Mouse (Mus musculus) lung, embryonic 14.5 days (tissue): ENCODE data around the gene Fcgr3. TPM values are rescaled to one million over a fixed set of nuclear protein-coding genes. Genes with fewer than 3 reads are reported as not detected.
A peak's percentile ranks its signal among the peaks of the same experiment; 100 is the strongest.
"Not testable (repeated sequence)": the region's sequence is repeated elsewhere in the genome, so short reads cannot be mapped to it uniquely, and the experiment has no call there.

Experiments used
- ATAC-seq: fragments of 200-750 bp; cut with Nextera tagmentation; 2 replicates; pipeline ENCODE4 v1.8.0; 2017; ENCODE audit warnings: mild to moderate bottlenecking, moderate TSS enrichment, moderate library complexity; ENCODE audit not compliant: insufficient read depth
- DNase-seq: peaks from one replicate; pipeline ENCODE4 v3.0.0-alpha.2; 2015
- H3K27ac ChIP-seq: fragments of 300-500 bp; sonication (generic); 2 replicates; pipeline ENCODE4 v1.5.1; 2014; ENCODE audit warnings: low read depth, mild to moderate bottlenecking, moderate library complexity
- H3K27me3 ChIP-seq: fragments of 300-500 bp; sonication (generic); 2 replicates; pipeline ENCODE4 v1.6.1; 2014; ENCODE audit warnings: low read length, control low read depth; ENCODE audit not compliant: insufficient read depth
- H3K36me3 ChIP-seq: fragments of 300-500 bp; sonication (generic); 2 replicates; pipeline ENCODE4 v1.6.1; 2014; ENCODE audit warnings: control low read depth; ENCODE audit not compliant: insufficient read depth
- H3K4me1 ChIP-seq: fragments of 300-500 bp; sonication (generic); 2 replicates; pipeline ENCODE4 v1.6.1; 2014; ENCODE audit warnings: antibody characterized with exemption, control low read depth; ENCODE audit not compliant: insufficient read depth
- H3K4me2 ChIP-seq: fragments of 300-500 bp; sonication (generic); 2 replicates; pipeline ENCODE4 v1.6.1; 2014; ENCODE audit warnings: mild to moderate bottlenecking
- H3K4me3 ChIP-seq: fragments of 300-500 bp; sonication (generic); 2 replicates; pipeline ENCODE4 v1.5.1; 2014; ENCODE audit warnings: low read depth, low read length
- H3K9ac ChIP-seq: fragments of 300-500 bp; sonication (generic); 2 replicates; pipeline ENCODE4 v1.6.1; 2014
- H3K9me3 ChIP-seq: fragments of 300-500 bp; sonication (generic); 2 replicates; pipeline ENCODE4 v1.6.1; 2016; ENCODE audit warnings: low read depth, low read length, control low read depth
- CTCF ChIP-seq: IDR thresholded peaks from 2 replicates; pipeline ENCODE4 v1.5.1; 2016; ENCODE audit warnings: antibody characterized with exemption, low read depth
- WGBS: fragments of 180-500 bp; shearing (Covaris S2); extraction: QIAGEN DNeasy Blood & Tissue Kit; methylation state at CpG from one replicate; pipeline ENCODE4 v1.1.7; 2014; 5-methylcytosine and 5-hydroxymethylcytosine counted together
- polyA plus RNA-seq: library from polyadenylated mRNA; unstranded; fragments of >200 nt; fragmentation: Nextera tagmentation; extraction: Ambion mirVana; gene quantifications from 2 replicates; pipeline ENCODE4 v1.2.1, GENCODE M21; 2014

The Fcgr3 gene
- polyA plus RNA-seq, result 10.8 and 14.3 TPM in 2 replicates

DNA sequence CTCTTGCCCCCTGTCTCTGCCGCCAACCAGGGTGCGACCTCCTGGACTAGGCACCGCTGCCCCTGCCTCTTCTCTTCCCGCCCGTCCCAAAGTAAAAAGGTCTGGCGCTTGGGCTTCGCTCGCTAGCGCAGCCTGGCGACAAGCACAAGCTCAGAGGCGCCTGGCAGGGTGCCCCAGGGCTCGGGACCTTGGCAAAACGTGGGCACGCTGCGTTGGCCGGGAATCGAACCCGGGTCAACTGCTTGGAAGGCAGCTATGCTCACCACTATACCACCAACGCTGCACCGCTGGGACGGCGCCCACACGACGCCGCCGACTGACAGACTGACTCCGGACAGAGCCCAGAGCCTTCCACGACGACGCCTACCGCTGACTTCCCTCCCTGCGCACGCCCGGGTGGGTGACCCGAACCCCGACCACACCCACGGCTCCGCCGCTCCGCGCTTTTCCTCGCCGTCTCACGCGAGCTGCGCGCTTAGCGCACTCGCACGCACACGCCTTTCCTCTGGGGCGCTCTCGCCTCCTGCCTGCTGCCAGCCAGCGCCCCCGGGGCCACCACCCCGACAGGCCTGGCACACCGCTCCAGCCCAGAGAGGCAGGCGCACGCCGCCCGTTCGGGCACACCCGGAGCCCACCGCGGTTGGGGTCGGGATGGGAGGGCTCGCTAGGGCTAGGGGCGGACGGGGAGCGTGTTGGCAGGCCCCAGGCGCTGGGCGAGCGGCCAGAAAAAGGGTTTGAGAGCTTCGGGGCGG, at the start of gene Fcgr3:
Gene Fcgr3 (minus strand): TSS at position 445 of the 752 bp plus-strand sequence.
- 2% methylated on average over 38 of the region's 75 CpGs for WGBS
- ATAC-seq, result peak; percentile 74
- not testable (repeated sequence) for H3K9ac ChIP-seq

DNA sequence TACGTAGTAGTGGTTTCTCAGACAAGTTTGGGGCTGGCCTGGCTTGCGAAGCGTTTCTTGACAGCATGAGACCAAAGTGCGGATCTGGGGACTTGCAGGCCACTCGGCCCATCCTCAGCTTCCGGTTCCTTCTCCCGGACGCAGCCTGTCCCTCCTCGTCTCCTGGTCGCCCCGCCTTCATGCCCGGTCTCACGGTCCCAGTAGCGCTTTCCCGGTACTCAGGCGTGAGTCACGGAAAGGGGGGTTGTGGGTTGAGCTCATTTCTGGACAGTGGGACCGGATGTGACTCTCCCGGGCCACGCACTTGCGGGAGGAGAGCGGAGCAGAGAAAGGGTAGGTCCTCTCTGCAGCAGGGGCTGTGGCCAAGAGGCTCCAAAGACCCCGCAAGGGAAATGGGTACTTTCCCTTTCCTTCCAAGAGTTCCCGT, 49.2 kb upstream of the Fcgr3 start, which contains the start of gene Cfap126:
Gene Cfap126 (plus strand): TSS at position 46 of the 427 bp plus-strand sequence.
- no peaks in the 10 kb centered on the region for H3K36me3 ChIP-seq
- no peaks in the 10 kb centered on the region for H3K9me3 ChIP-seq
- peak; percentile 81 for DNase-seq
- ATAC-seq, result peak; percentile 52
- H3K27ac ChIP-seq, result peak within 1 kb of the TSS; percentile 92
- H3K4me2 ChIP-seq, result peak within 1 kb of the TSS; percentile 69
- WGBS, result 1% methylated on average over 24 of the region's 24 CpGs
- H3K4me1 ChIP-seq, result no peaks in the 10 kb centered on the region; the same call in 1 of the 2 replicates
- peak within 1 kb of the TSS; percentile 64 for H3K9ac ChIP-seq
- TF ChIP-seq CTCF, result no peak
- peak within 1 kb of the TSS; percentile 42 for H3K4me3 ChIP-seq
- H3K27me3 ChIP-seq, result no peaks in the 10 kb centered on the region

More for the DNA sequence above, at the start of gene Fcgr3:
- peak within 1 kb of the TSS; percentile 51 for H3K4me2 ChIP-seq
- H3K27me3 ChIP-seq, result peaks cover 21% of the 10 kb centered on the region
- not testable (repeated sequence) for H3K27ac ChIP-seq, H3K4me1 ChIP-seq, H3K9me3 ChIP-seq, H3K36me3 ChIP-seq
- peak; percentile 63 for TF ChIP-seq CTCF
- peak; percentile 89 for DNase-seq
- H3K4me3 ChIP-seq, result peak within 1 kb of the TSS; percentile 36

DNA sequence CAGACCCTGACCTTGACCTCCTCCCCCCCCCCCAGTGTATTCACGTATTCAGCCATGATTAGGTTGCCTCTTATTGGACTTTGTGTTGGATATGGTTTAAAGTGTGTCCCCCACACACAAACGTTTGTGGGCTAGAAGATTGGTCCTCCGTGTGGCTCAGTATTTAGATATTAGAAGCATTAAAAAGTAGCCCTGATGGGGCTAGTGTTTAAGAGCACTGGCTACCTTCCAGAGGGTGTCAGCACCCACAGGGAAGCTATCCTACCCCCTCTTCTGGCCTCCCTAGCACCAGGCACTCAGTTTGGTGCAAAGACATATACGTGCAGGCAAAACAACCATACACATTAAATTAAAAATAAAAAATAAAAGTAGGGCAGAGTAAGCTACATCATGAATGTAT, 48.3 kb upstream of the Fcgr3 start:
- 66% methylated on average over 4 of the region's 4 CpGs for WGBS
- ATAC-seq (no peak), DNase-seq (no peak)
- H3K4me3 ChIP-seq, result no peak overlapping the region
- no peaks in the 10 kb centered on the region; the same call in 1 of the 2 replicates for H3K4me1 ChIP-seq
- no peaks in the 10 kb centered on the region for H3K27me3 ChIP-seq
- no peak overlapping the region for H3K9ac ChIP-seq
- no peak overlapping the region for H3K27ac ChIP-seq
- TF ChIP-seq CTCF, result no peak
- H3K36me3 ChIP-seq, result no peaks in the 10 kb centered on the region
- H3K9me3 ChIP-seq, result no peaks in the 10 kb centered on the region
- peak overlapping the region; percentile 69 for H3K4me2 ChIP-seq

DNA sequence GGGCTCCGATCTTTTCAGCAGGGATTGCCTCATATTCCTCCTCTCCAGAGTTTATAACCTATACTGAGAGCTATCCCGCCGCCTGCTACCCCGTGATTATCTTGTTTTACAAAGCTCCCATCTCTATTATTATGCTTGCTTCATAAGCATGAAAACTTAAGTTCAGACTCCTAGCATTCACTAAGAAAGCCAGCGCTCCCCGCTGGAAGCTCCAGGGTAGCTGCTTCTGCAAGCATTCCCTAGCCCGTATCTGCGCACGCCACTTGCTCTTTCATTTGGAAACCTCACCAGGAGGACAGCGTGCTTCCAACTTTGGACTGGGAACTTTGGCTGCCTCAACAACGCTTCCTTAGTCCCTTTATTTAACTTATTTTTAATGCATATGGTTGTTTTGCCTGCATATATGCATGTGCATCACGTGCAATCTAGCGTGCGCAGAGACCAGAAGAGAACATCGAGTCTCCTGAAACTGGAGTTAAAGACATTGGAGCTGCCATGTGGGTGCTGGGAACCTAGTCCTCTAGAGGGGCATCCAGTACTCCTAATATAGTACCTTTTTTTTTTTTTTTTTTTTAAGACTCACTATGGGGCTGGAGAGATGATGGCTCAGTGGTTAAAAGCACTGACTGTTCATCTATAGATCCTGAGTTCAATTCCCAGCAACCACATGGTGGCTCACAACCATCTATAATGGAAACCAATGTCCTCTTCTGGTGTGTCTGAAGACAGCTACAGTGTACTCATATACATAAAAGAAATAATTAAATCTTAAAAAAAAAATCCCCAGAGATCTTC, 47.2 kb upstream of the Fcgr3 start:
- DNase-seq (peak; percentile 83), ATAC-seq (no peak; the same call in 1 of the 2 replicates)
- H3K36me3 ChIP-seq, result no peaks in the 10 kb centered on the region
- H3K4me2 ChIP-seq, result peak overlapping the region; percentile 68
- no peaks in the 10 kb centered on the region for H3K27me3 ChIP-seq
- peak overlapping the region; percentile 47 for H3K4me3 ChIP-seq
- WGBS, result 3% methylated on average over 15 of the region's 15 CpGs
- H3K4me1 ChIP-seq, result no peaks in the 10 kb centered on the region; the same call in 1 of the 2 replicates
- H3K9me3 ChIP-seq, result no peaks in the 10 kb centered on the region
- TF ChIP-seq CTCF, result 0 out of 2 replicates have a peak, but pooled peaks have one; percentile 12
- H3K27ac ChIP-seq, result peak overlapping the region; percentile 71
- peak overlapping the region; percentile 46 for H3K9ac ChIP-seq

DNA sequence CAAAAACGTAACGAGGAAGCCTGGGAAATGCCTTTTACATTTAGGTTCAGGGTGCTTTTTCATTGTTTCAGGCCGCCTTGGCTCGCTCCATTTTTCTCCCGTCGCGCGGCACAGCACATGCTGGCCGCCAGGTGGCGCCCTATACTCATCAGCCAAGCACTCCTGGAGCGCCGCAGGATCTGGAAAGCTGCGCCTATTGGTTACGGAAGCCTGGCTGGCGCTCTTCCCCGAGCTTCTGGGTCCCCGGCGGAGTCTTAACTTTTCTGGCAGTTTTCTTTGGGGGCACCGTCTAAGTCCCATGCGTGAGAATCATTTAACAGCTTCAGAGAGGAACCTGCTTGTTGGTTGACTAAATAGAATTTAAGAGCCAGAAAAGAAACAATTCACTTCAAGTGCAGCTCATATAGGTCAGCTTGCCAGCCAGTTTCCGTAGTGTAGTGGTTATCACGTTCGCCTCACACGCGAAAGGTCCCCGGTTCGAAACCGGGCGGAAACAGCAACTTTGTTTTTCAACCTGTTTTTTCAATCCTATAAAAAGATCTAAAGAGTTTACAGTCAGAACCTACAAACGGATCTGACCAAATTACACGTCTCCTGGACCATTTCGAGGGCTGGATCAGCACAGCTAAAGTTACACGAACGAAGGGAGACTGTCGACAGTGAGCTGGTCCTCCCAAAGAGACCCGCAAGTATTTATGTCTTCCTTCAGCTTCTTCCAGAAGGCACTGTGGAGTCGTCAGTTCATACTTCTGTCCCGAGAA, 46.5 kb upstream of the Fcgr3 start:
- ATAC-seq (peak; percentile 90), DNase-seq (peak; percentile 97)
- TF ChIP-seq CTCF, result peak; percentile 96
- H3K36me3 ChIP-seq, result no peaks in the 10 kb centered on the region
- H3K4me3 ChIP-seq, result peak overlapping the region; percentile 47
- H3K27ac ChIP-seq, result peak overlapping the region; percentile 71
- H3K4me1 ChIP-seq, result no peaks in the 10 kb centered on the region; the same call in 1 of the 2 replicates
- H3K9me3 ChIP-seq, result no peaks in the 10 kb centered on the region
- H3K4me2 ChIP-seq, result peak overlapping the region; percentile 68
- H3K27me3 ChIP-seq, result no peaks in the 10 kb centered on the region
- WGBS, result under 1% methylated on average over 38 of the region's 38 CpGs
- peak overlapping the region; percentile 46 for H3K9ac ChIP-seq

DNA sequence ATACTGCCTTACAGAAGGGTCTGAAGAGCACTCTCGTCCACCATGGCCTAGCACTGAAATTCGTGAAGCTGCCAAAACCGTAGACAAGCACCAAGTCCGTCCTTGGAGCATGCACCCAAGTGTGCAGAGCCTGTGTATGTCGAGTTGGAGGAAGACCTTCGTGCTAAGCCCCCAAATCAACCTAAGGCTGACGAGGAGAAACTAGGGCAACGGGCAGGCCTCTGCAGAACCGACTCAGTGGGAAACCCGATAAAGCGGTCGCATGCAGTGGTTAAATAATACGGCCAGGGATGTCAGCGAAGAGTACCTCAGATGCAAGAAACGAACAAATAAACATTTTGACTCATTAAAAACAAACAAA, 45.9 kb upstream of the Fcgr3 start:
- DNase-seq (no peak), ATAC-seq (peak; percentile 35)
- Histone ChIP-seq H3K36me3 (no peaks in the 10 kb centered on the region), H3K4me3 (peak overlapping the region; percentile 47), H3K27ac (peak overlapping the region; percentile 51; the same call in 1 of the 2 replicates), H3K4me2 (peak overlapping the region; percentile 68), H3K27me3 (no peaks in the 10 kb centered on the region), H3K9ac (peak overlapping the region; percentile 46), H3K9me3 (no peaks in the 10 kb centered on the region), H3K4me1 (no peaks in the 10 kb centered on the region; the same call in 1 of the 2 replicates)
- 11% methylated on average over 15 of the region's 15 CpGs for WGBS
- no peak for TF ChIP-seq CTCF
